Mouse (Mus musculus): ENCODE measurements around the gene Krt33b. TPM values are rescaled to one million over a fixed set of nuclear protein-coding genes. Genes with fewer than 3 reads are reported as not detected.
A peak's percentile ranks its signal among the peaks of the same experiment; 100 is the strongest.

Krt33b gene
- total RNA-seq, 2 experiments from 2014 or later, result not detected

DNA sequence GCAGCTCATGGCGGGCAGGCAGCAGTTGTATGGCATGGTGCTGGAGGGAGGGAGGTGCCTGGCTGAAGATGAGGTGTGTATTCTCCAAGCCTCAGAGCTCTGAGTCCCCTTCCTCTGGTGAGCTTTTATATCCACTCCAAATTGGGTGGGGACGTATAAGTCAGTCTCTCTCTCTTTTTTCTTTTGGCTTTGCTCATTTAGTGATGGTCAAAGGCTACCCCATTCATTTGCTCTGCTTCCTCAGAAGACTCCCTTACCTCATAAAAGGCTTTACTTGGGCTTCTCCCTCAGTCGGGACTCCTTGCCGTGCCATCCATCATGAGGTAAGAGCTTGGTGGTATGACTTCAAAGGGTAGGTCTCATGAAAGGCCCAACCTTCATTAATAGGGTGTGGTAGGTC is 13.6 kb downstream of the Krt33b start, which contains the start of gene Krt33a:
Krt33a (minus strand) TSS at position 101 of the 400 bp plus-strand sequence.
- DNase-seq (ENCODE audit: low spot score in 2 of 2), result no peak
- no peak within 1 kb of the TSS for H3K4me3 ChIP-seq
- no peak for TF ChIP-seq CTCF (conservative IDR thresholded peaks at IDR 0.05)
- no peak within 1 kb of the TSS for H3K27ac ChIP-seq

DNA sequence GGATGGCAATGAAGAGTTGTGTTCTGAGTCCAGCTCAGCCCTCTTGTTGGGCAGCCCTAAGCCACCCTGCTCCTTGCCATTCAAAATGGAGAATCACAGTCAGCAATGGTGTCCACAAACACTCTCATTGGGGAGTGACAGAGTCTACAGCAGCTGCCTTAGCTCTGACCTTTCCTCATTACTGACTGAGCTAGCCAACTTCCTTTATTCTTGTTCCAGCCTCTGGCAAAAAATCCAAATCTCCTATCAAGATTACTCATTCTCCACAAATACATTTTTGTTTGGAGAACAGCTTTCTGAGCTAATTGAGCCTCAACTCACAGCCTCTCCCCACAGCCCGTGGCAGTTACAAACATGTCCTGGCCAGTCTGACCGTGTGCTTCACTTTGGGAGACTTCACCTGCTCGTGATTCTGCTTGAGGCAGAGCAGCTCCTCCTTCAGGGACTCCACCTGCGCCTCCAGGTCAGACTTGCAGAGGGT is 15.9 kb downstream of the Krt33b start:
- H3K27ac ChIP-seq, result no peak overlapping the region
- no peak for DNase-seq (ENCODE audit: low spot score in 2 of 2)

DNA sequence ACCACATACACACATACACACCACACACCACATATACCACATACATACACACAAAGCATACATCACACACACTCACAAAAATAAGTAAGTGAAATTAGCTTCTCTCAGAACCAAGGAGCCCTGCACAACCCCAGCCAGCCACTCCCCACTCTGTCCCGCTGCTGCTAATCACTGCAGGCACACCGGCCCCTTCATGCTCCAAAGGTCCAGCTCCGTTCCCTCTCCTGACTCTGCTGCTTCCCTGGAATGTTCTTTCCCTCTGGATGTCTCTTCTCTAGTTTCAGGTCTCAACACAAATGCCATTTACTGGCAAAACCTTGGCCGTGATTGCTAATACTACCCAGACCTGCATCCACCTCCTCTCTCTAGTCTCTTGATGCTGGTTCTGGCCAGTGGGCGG is 19.0 kb downstream of the Krt33b start:
- TF ChIP-seq CTCF (conservative IDR thresholded peaks at IDR 0.05), result no peak
- no peak for DNase-seq (ENCODE audit: low spot score in 2 of 2)
- no peak overlapping the region for H3K4me3 ChIP-seq
- no peak overlapping the region for H3K27ac ChIP-seq

More for the DNA sequence above, 15.9 kb downstream of the Krt33b start:
- no peak for TF ChIP-seq CTCF (conservative IDR thresholded peaks at IDR 0.05)
- H3K4me3 ChIP-seq, result no peak overlapping the region

DNA sequence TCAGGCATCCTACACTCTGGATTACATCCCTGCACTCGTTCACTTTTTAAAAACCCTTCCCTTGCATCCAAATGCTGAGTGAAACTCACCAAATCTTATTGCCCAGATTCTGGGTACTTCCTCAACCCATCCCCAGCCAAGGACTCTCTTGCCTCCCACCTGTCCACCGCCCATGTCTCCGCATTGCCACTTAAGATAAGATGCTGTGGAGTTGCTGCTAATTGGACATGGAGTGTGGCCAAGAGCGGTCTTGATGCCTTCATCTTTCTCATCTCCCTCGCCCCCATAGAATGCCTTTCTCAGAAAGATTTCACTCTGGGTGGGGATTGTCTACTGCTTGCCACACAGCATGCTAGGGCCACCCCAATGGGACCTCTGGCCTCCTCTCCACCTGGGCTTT is 21.3 kb downstream of the Krt33b start:
- no peak for DNase-seq (ENCODE audit: low spot score in 2 of 2)
- no peak for TF ChIP-seq CTCF (conservative IDR thresholded peaks at IDR 0.05)
- Histone ChIP-seq H3K27ac (no peak overlapping the region), H3K4me3 (no peak overlapping the region)

DNA sequence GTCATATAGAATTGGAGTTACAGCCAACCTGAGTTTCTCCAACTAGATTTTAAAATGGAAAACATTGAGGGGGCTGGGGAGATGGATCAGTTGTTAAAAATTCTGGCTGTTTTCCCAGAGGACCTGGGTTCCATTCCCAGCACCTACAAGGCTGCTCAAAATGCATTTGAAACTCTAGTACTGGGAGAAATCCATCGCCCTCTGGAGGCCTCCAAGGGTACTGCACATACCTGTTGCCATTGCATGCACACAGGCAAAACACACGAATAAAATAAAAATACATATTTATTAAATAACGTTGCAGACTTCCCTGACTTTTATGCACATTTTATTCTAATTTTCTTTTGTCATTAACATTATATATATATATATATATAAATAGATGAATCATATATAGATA is 23.0 kb downstream of the Krt33b start:
- H3K4me3 ChIP-seq, result no peak overlapping the region
- no peak for DNase-seq (ENCODE audit: low spot score in 2 of 2)
- H3K27ac ChIP-seq, result no peak overlapping the region
- peak; percentile 65 for TF ChIP-seq CTCF (conservative IDR thresholded peaks at IDR 0.05)

DNA sequence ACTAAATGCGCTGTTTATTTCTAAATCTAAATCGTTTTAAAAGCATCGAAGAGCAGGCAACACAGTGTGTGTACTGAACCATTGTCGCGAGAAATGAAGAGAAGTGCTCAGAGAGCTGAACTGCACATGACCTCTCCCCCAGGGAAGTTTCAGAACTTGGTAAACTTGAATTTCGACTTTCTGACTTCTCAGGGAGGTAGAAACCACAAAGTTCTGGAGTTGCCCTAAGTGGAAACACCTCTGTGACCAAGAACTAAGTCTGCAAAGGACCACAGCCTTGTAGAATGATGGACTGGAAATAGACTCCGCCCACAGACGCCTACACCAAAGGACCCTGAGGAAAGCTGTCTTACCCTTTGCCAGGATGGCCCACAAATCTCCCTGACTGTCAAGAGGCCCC is 23.8 kb downstream of the Krt33b start:
- Histone ChIP-seq H3K27ac (no peak overlapping the region), H3K4me3 (no peak overlapping the region)
- TF ChIP-seq CTCF (conservative IDR thresholded peaks at IDR 0.05), result no peak
- DNase-seq (ENCODE audit: low spot score in 2 of 2), result no peak

DNA sequence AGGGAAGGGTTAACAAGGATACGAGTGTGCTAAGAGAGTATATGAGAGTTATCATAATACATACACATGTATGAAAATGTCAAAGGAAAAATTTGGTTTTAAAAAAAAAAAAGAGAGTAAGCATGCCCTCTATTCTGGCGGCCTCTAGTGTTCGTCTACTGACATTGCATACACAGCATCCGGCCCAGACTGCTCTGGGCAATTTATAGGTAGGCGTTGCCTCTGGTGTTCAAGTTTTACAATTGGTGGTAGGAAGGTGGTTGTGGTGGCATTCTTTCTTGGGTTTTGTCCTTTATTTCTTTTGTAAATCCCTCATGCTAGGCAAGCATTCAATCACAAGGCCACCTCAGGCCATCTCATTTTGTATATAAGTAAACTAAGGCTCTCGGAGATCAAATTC is 24.8 kb downstream of the Krt33b start:
- TF ChIP-seq CTCF (conservative IDR thresholded peaks at IDR 0.05), result peak; percentile 99
- peak; percentile 54 to 64 for DNase-seq (ENCODE audit: low spot score in 2 of 2)
- H3K27ac ChIP-seq, result no peak overlapping the region
- no peak overlapping the region for H3K4me3 ChIP-seq

DNA sequence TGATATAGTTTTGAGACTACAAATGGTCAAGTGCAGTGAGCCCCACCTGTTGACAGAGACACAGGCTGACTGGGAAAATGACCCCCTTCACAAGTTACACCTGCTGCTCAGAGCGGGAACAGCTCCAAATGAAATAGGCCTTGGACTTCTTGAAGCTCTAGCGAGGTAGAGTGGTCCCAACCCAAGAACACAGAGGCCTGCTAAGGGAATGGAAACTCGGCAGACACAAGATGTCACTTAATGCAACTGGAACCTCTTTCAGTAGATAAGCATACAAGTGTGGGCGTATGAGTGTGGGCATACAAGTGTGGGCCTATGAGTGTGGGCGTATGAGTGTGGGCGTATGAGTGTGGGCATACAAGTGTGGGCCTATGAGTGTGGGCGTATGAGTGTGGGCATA is 30.6 kb downstream of the Krt33b start:
- DNase-seq (ENCODE audit: low spot score in 2 of 2), result no peak
- TF ChIP-seq CTCF (conservative IDR thresholded peaks at IDR 0.05), result no peak
- Histone ChIP-seq H3K27ac (no peak overlapping the region), H3K4me3 (no peak overlapping the region)

DNA sequence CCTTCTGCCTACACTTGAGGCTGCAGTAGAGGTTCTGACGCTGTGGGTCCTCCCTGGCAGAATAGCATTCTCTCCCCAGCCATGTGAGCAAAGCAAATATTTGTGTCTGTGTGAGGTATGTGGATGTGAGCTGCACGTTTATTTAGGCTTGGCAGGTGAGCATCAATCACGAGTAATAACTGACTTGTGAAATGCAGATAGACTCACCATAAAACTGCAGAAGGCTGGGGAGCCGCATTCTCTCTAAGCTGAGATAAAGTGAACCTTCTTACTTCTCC is 35.3 kb downstream of the Krt33b start:
- no peak for DNase-seq (ENCODE audit: low spot score in 2 of 2)
- H3K27ac ChIP-seq, result no peak overlapping the region
- no peak overlapping the region for H3K4me3 ChIP-seq
- TF ChIP-seq CTCF (conservative IDR thresholded peaks at IDR 0.05), result no peak

DNA sequence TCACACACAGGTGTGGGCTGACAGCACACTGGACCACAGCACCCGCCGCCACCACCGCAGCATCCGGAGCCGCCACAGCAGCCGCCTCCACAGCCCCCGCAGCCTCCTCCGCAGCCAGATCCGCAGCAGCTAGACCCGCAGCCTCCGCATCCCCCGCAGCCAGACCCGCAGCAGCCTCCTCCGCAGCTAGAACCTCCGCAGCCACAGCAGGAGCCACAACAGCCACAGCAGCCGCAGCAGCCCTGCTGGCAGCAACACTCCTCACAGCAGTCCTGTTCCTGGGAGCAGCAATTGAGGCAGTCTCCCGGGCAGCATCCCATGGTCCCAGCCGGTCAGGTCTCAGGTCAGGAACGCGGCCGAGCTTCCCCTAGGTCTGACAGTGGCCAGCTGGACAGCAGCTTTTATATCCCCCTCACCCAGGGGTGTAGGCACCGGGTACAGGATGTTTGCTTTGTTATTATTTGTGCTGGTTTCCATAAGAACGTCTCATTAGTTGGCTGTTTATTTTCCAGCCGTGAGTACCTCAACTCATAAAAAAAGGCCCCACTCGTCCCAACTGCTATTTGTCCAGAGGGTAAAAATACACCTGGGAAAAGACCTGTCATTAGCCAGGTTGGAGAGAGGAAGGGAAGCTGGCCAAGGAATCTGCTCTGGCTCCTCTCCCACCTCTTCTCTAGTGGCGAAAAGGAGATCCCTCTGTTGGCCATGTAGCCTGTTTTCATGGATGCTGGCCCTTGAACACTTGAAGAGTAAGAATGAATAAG is 35.9 kb downstream of the Krt33b start, which contains the start of gene Krtap17-1:
Krtap17-1 (minus strand) TSS at position 375 of the 764 bp plus-strand sequence.
- no peak for TF ChIP-seq CTCF (conservative IDR thresholded peaks at IDR 0.05)
- Histone ChIP-seq H3K27ac (no peak within 1 kb of the TSS), H3K4me3 (no peak within 1 kb of the TSS)
- no peak for DNase-seq (ENCODE audit: low spot score in 2 of 2)

DNA sequence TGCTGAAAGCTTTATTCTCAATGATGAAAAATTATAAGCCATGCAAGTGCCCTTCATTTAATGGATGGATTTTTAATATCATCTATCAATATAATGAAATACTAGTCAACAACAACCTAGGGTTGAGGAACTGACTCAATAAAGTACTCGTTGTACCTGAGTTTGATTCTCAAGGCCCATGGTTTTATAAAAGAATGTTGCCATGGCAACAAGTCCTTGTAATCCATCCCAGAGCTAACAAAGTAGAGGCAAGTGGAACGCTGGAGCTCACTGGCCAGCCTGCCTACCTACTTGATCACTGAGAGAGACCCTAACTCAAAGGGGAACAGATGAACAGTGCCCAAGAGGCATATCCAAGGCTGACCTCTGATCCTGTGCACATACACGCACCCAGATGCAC is 39.1 kb downstream of the Krt33b start:
- DNase-seq (ENCODE audit: low spot score in 2 of 2), result no peak
- Histone ChIP-seq H3K27ac (no peak overlapping the region), H3K4me3 (no peak overlapping the region)
- no peak for TF ChIP-seq CTCF (conservative IDR thresholded peaks at IDR 0.05)

DNA sequence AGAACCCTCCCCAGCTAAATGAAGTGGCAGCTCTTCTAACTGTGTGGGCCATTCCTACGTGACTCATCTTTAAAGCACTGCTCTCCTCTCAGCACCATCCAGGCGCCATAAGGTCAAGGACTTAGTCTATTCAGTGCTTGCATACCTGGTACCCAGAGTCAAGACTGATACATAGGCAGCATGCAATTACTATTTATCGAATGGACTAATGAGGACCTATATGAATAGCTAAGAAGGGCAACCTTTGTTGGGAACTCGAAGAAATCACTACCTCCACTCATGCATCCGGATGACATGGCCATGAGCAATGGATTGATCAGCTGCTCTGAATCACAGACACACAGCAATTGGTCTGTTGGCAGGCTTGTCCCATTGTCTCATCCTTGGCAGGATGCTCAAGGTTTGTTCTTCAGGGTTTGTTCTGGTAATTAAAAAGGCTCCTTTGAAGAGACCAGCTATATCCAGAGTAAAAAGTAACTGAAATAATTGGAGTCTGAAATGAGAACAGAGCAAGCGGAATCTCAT is 39.7 kb downstream of the Krt33b start:
- Histone ChIP-seq H3K4me3 (no peak overlapping the region), H3K27ac (no peak overlapping the region)
- DNase-seq (ENCODE audit: low spot score in 2 of 2), result no peak
- TF ChIP-seq CTCF (conservative IDR thresholded peaks at IDR 0.05), result no peak

DNA sequence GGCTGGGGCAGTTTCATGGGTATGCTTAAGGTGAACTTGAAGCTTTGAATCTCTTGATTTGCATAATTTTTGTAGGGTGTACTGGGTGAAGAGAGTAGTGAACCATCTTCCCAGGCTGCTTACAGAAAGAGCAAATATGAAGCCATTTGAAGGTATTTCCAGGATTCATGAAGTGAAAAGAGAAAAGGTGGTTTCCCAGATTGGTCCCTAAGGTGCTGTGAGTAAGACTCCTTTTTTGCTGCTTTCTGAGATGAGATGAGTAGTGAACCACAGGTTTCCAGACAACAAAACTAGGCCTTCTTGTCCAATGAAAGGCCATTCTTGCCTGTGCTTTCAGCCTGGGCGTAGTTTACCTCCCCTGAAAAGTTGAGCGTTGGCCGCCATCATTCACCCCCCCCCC is 41.1 kb downstream of the Krt33b start:
- DNase-seq (ENCODE audit: low spot score in 2 of 2), result no peak
- no peak overlapping the region for H3K27ac ChIP-seq
- H3K4me3 ChIP-seq, result no peak overlapping the region
- no peak for TF ChIP-seq CTCF (conservative IDR thresholded peaks at IDR 0.05)

DNA sequence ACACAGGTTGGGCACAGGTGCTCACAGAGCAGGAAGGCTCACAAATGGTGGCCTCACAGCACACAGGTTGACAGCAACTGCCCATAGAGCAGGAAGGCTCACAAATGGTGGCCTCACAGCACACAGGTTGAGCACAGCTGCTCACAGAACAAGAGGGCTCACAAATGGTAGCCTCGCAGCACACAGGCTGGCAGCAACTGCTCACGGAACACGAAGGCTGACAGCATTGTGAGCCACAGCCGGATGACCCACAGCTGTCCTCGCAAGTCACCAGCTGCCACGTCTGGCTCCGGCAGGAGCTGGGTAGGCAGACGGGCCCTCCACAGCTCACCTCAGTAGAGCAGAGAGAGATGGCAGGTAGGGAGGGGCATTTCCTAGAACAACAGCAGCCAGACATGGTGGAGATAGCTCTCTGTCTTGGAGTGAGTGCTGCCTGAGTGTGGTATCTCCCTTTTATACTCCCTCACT is 43.5 kb downstream of the Krt33b start, which contains the start of gene Krtap16-1:
Krtap16-1 (minus strand) TSS at position 418 of the 468 bp plus-strand sequence.
- no peak for TF ChIP-seq CTCF (conservative IDR thresholded peaks at IDR 0.05)
- 0 out of 2 replicates have a peak within 1 kb of the TSS, but pooled peaks have one; percentile 11 for H3K4me3 ChIP-seq
- H3K27ac ChIP-seq, result 0 out of 2 replicates have a peak within 1 kb of the TSS, but pooled peaks have one; percentile 32
- DNase-seq (ENCODE audit: low spot score in 2 of 2), result no peak
